Mouse (Mus musculus) olfactory bulb, adult 2 months (tissue): ENCODE measurements around the gene Gsk3b. TPM values are rescaled to one million over a fixed set of nuclear protein-coding genes. Genes with fewer than 3 reads are reported as not detected.

ENCODE experiments used
- H3K27ac ChIP-seq: fragments of 200-500 bp; 2 replicates; pipeline ENCODE4 v1.5.1; 2012; ENCODE audit warnings: low read depth, low read length; ENCODE audit not compliant: insufficient read depth
- H3K4me1 ChIP-seq: fragments of 200-500 bp; 2 replicates; pipeline ENCODE4 v1.6.1; 2012; ENCODE audit warnings: low read length; ENCODE audit not compliant: control insufficient read depth, insufficient read depth
- H3K4me3 ChIP-seq: fragments of 200-500 bp; 2 replicates; pipeline ENCODE4 v1.5.1; 2012; ENCODE audit warnings: mild to moderate bottlenecking, low read depth, low read length, moderate library complexity; ENCODE audit not compliant: insufficient read depth
- CTCF ChIP-seq: fragments of 200-500 bp; IDR thresholded peaks from 2 replicates; pipeline ENCODE4 v1.5.1; 2012; ENCODE audit warnings: low read depth, mild to moderate bottlenecking, low read length, moderate library complexity; ENCODE audit not compliant: insufficient read depth
- POLR2A ChIP-seq: fragments of 200-500 bp; IDR thresholded peaks from 2 replicates; pipeline ENCODE4 v1.6.1; 2012; ENCODE audit warnings: mild to moderate bottlenecking, low read depth, low read length, moderate library complexity; ENCODE audit not compliant: insufficient read depth
- WGBS: fragments of 180-500 bp; shearing (Covaris S2); methylation state at CpG from one replicate; pipeline ENCODE4 v1.1.7; 2018; 5-methylcytosine and 5-hydroxymethylcytosine counted together
- polyA plus RNA-seq: library from polyadenylated mRNA; stranded (reverse); fragments of >200 nt; gene quantifications from 2 replicates; pipeline ENCODE4 v1.2.4, GENCODE M21; 2012; ENCODE audit warnings: low replicate concordance; ENCODE audit not compliant: missing spikeins, insufficient read depth, insufficient read length

Gene Gsk3b
- polyA plus RNA-seq, 1 experiment: 135 TPM

GRCm38 (mm10) chr16:38280951-38281350 lies 192.2 kb downstream of the Gsk3b start:
- TF ChIP-seq POLR2A (no peak), CTCF (no peak)
- no peak overlapping the region for H3K4me3 ChIP-seq
- 79% methylated on average over 7 of the region's 7 CpGs for WGBS

GRCm38 (mm10) chr16:38282559-38283160 lies 193.9 kb downstream of the Gsk3b start:
- Histone ChIP-seq H3K4me1 (no peaks in the 10 kb centered on the region), H3K27ac (no peak overlapping the region), H3K4me3 (no peak overlapping the region)
- TF ChIP-seq CTCF (no peak), POLR2A (no peak)
- 92% methylated on average over 7 of the region's 7 CpGs for WGBS

More at GRCm38 (mm10) chr16:38280951-38281350, 192.2 kb downstream of the Gsk3b start:
- no peaks in the 10 kb centered on the region for H3K4me1 ChIP-seq
- no peak overlapping the region for H3K27ac ChIP-seq

DNA sequence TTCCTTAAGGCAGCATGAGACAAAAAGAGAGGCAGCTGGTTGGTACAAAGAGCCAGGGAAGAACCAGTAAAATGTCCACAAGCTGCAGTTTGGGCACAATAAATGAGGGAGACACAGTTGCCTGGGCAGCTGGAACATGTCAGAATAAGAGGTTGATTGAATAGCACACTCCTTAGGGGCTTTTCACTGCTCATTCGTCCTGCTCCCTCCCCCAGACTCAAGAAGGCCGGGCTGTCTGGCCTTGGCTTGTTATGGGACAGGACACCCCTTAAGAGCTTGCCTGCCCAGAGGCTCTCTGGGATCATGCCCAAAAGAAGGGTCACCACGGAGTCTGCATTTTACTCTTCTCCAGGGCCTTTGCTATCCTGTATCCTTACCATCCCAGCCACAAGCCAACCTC lies 194.5 kb downstream of the Gsk3b start:
- TF ChIP-seq POLR2A: no peak
- no peak for TF ChIP-seq CTCF
- H3K27ac ChIP-seq: no peak overlapping the region
- H3K4me3 ChIP-seq: no peak overlapping the region
- 57% methylated on average over 3 of the region's 3 CpGs for WGBS
- no peaks in the 10 kb centered on the region for H3K4me1 ChIP-seq

DNA sequence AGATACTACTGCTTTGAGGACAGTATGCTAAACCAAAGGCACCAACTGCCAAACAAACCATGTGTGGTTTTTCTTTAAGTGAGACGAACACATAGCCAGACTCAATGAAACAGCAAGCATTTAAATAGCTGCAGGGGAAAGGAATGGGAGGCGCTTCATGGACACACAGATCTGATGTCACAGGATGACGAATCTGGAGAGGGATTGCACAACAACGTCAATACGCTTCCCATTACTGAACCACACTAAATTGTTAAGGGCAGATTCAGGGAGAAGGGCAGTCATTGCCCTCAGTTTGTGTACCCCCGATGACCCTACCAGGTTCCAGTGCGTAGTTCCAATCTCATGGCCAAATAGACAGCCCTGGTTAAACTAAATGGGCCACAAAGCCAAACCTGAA lies 197.0 kb downstream of the Gsk3b start:
- 94% methylated on average over 7 of the region's 7 CpGs for WGBS
- Histone ChIP-seq H3K4me1 (no peaks in the 10 kb centered on the region), H3K27ac (no peak overlapping the region), H3K4me3 (no peak overlapping the region)
- TF ChIP-seq CTCF (no peak), POLR2A (no peak)

DNA sequence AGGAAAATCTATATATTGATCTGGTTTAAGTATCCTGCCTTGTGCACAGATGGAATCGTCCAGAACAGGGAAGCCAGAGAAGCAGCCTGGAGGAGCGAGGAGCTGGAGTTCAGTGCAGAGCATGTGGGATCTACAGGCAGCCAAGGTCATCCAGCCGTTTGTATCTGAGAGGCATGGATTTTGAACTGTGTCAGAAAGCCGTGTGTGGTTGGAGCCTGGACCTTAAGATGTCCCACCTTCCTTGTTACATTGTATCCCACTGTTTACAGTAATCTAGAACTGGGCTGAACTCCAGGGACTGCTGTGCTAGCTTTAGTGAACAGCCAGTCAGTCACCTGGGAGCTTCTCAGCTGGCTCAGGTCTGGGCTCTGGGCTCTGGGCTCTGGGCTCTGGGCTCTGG lies 197.7 kb downstream of the Gsk3b start:
- 76% methylated on average over 4 of the region's 4 CpGs for WGBS
- no peaks in the 10 kb centered on the region for H3K4me1 ChIP-seq
- no peak for TF ChIP-seq POLR2A
- no peak for TF ChIP-seq CTCF

DNA sequence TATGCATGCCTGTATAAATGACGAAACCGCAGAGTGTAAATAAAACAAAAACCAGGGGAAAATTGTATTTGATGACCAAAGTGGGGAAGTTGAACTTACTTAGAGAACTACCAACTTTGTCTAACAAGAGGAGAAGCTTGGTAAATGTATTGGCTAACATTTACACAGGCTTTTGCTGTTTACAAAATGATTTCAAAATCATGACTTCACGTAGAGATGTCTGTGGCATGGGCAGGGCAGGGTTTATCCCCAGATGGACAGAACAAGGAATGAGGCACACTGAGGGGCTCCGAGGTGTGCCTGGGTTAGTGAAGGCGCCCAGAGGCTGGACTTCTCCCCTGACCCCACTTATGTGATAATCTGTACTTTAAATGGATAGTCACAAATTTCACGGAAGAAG lies 198.6 kb downstream of the Gsk3b start:
- no peak overlapping the region for H3K27ac ChIP-seq
- H3K4me1 ChIP-seq: no peaks in the 10 kb centered on the region
- 90% methylated on average over 6 of the region's 6 CpGs for WGBS
- H3K4me3 ChIP-seq: no peak overlapping the region
- TF ChIP-seq CTCF (no peak), POLR2A (no peak)

More for the DNA sequence above, 197.7 kb downstream of the Gsk3b start:
- Histone ChIP-seq H3K4me3 (no peak overlapping the region), H3K27ac (no peak overlapping the region)

DNA sequence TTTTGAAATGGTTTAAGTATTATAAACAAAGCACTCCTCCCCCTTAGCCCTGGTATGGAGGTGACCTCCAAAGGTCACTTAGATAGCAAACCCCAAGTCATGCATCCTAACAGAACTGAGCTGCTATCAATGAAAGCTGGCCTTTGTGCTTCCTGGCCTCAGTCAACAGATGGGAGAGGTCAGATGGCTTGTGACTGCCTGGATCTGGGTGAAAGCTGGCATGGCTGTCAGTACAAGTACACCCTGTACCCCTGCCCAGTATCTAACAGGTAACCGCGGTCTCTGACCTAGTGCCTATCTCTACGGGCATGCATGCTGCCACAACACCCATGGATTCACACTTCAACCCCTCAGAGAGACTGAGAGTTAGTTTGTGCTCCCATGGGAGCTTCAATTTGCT lies 199.0 kb downstream of the Gsk3b start:
- no peak overlapping the region for H3K4me3 ChIP-seq
- no peak for TF ChIP-seq POLR2A
- no peak for TF ChIP-seq CTCF
- WGBS: 94% methylated on average over 3 of the region's 3 CpGs
- no peak overlapping the region for H3K27ac ChIP-seq
- H3K4me1 ChIP-seq: no peaks in the 10 kb centered on the region

GRCm38 (mm10) chr16:38288851-38289250 lies 200.1 kb downstream of the Gsk3b start:
- Histone ChIP-seq H3K4me1 (no peaks in the 10 kb centered on the region), H3K4me3 (no peak overlapping the region), H3K27ac (no peak overlapping the region)
- TF ChIP-seq POLR2A (no peak), CTCF (no peak)
- WGBS: 46% methylated on average over 6 of the region's 6 CpGs

GRCm38 (mm10) chr16:38290151-38290550 lies 201.3 kb downstream of the Gsk3b start:
- no peak for TF ChIP-seq CTCF
- no peak overlapping the region for H3K4me3 ChIP-seq
- H3K4me1 ChIP-seq: no peaks in the 10 kb centered on the region
- 72% methylated on average over 2 of the region's 2 CpGs for WGBS
- H3K27ac ChIP-seq: no peak overlapping the region
